Mouse (Mus musculus) testis, adult 2 months (tissue): ENCODE measurements around the gene Nek10.

ENCODE experiments used
- CTCF ChIP-seq: fragments of 200-500 bp; IDR thresholded peaks from 2 replicates; pipeline ENCODE4 v1.5.1; 2012; ENCODE audit warnings: low read depth, mild to moderate bottlenecking, inconsistent platforms, low read length, moderate library complexity; ENCODE audit not compliant: control insufficient read depth, insufficient read depth, insufficient replicate concordance
- POLR2A ChIP-seq: fragments of 200-500 bp; IDR thresholded peaks from 2 replicates; pipeline ENCODE4 v1.6.1; 2012; ENCODE audit warnings: low read depth, mild to moderate bottlenecking, inconsistent platforms, low read length, moderate library complexity; ENCODE audit not compliant: control insufficient read depth

DNA sequence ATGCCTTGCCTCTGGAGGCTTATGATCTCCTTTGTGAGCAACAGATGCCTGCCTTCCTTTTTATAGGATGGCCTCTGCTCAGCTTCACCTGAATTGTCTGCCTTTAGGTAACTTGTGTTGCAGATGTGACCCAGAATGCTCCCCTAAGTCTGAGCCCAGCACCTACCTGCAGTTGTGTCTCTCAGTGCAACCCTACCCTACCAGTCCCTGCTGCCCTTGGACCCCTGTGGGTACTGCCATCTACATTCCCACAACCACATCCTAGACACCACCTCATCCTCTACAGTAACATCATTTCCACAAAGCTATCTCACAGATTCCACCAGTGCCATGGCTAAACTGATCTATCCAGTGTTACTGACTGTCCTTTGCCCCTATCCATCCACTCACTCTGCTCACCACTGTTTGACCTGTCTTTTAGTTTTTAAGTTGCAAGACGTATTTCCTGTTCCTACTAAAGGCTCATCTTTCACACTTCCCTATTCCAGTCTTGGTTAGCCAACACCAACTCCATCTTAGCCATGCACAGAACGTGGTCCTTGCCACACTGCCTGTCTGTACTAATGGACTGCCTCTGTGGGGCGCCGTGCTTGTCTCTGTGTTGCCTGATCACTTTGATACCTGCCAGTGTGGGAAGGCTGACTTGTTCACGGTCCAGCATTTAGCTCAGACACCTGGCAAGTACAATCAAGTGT is 1.4 kb downstream of the Nek10 start:
- no peak for TF ChIP-seq POLR2A
- TF ChIP-seq CTCF, result no peak
